Mouse (Mus musculus): ENCODE data around the gene Il1a. TPM values are rescaled to one million over a fixed set of nuclear protein-coding genes. Genes with fewer than 3 reads are reported as not detected.
A peak's percentile ranks its signal among the peaks of the same experiment; 100 is the strongest.

Gene Il1a
- polyA plus RNA-seq, 1 experiment from 2014 or later: 0.31 TPM

- Histone ChIP-seq H3K36me3 (replicated peaks; ENCODE audit: control insufficient read depth, insufficient read depth) (peaks cover 8% of the 10 kb centered on the region; the same call in 1 of the 2 replicates), H3K4me3 (replicated peaks; ENCODE audit: low read length) (no peak overlapping the region), H3K9ac (no peak overlapping the region), H3K9me3 (ENCODE audit: control insufficient read depth, low read length) (no peaks in the 10 kb centered on the region), H3K4me1 (replicated peaks; ENCODE audit: control insufficient read depth, insufficient read depth, low read length) (no peaks in the 10 kb centered on the region), H3K4me2 (replicated peaks) (no peak overlapping the region), H3K27me3 (ENCODE audit: control insufficient read depth, insufficient read depth, low read length) (no peaks in the 10 kb centered on the region), H3K27ac (no peak overlapping the region)
- WGBS: 95% methylated on average over 5 of the region's 5 CpGs
- ATAC-seq (ENCODE audit: low FRiP score): no peak
- no peak for DNase-seq (ENCODE audit: low spot score)
Observed at GRCm38 (mm10) chr2:129269986-129270385, 39.8 kb downstream of the Il1a start.

DNA sequence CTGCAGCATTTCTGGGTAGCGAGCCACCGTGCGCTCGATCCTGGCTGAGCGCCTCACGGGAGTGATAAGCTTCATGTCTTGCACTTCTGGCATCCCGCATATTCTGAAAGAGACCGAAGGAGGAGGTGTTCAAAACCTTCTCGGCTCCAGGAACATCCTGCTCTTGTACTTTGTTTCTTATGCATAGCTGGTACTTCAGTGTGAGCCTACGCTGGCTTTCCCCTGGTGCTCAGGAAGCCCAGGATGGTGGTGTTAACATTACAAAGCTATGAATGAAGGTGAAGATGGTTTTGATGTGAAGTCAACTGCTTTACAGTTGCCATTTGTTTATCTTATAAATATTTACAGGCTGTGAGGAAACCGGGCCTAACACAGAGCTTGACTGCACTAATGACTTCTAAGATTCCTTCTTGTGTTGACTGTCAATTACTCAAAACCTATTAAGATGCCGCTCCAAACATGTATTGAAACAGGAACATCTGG is 40.6 kb downstream of the Il1a start:
- no peak for ATAC-seq (ENCODE audit: low FRiP score)
- Histone ChIP-seq H3K36me3 (replicated peaks; ENCODE audit: control insufficient read depth, insufficient read depth) (peaks cover 8% of the 10 kb centered on the region; the same call in 1 of the 2 replicates), H3K4me3 (replicated peaks; ENCODE audit: low read length) (no peak overlapping the region), H3K4me1 (replicated peaks; ENCODE audit: control insufficient read depth, insufficient read depth, low read length) (no peaks in the 10 kb centered on the region), H3K9me3 (ENCODE audit: control insufficient read depth, low read length) (no peaks in the 10 kb centered on the region), H3K27ac (no peak overlapping the region), H3K9ac (no peak overlapping the region), H3K4me2 (replicated peaks) (no peak overlapping the region), H3K27me3 (ENCODE audit: control insufficient read depth, insufficient read depth, low read length) (no peaks in the 10 kb centered on the region)
- 97% methylated on average over 12 of the region's 12 CpGs for WGBS
- no peak for DNase-seq (ENCODE audit: low spot score)

- 96% methylated on average over 5 of the region's 5 CpGs for WGBS
- Histone ChIP-seq H3K27ac (no peak overlapping the region), H3K9ac (no peak overlapping the region), H3K4me2 (replicated peaks) (no peak overlapping the region), H3K4me3 (replicated peaks; ENCODE audit: low read length) (no peak overlapping the region), H3K9me3 (ENCODE audit: control insufficient read depth, low read length) (no peaks in the 10 kb centered on the region), H3K4me1 (replicated peaks; ENCODE audit: control insufficient read depth, insufficient read depth, low read length) (no peaks in the 10 kb centered on the region), H3K36me3 (replicated peaks; ENCODE audit: control insufficient read depth, insufficient read depth) (peaks cover 8% of the 10 kb centered on the region; the same call in 1 of the 2 replicates), H3K27me3 (ENCODE audit: control insufficient read depth, insufficient read depth, low read length) (no peaks in the 10 kb centered on the region)
- ATAC-seq (ENCODE audit: low FRiP score) (no peak), DNase-seq (ENCODE audit: low spot score) (no peak)
Observed at GRCm38 (mm10) chr2:129267738-129268137, 42.0 kb downstream of the Il1a start.

- ATAC-seq (ENCODE audit: low FRiP score) (no peak), DNase-seq (ENCODE audit: low spot score) (no peak)
- no peaks in the 10 kb centered on the region for H3K27me3 ChIP-seq (ENCODE audit: control insufficient read depth, insufficient read depth, low read length)
- peaks cover 8% of the 10 kb centered on the region; the same call in 1 of the 2 replicates for H3K36me3 ChIP-seq (replicated peaks; ENCODE audit: control insufficient read depth, insufficient read depth)
- WGBS: 96% methylated on average over 7 of the region's 7 CpGs
- H3K9ac ChIP-seq: no peak overlapping the region
- H3K9me3 ChIP-seq (ENCODE audit: control insufficient read depth, low read length): no peaks in the 10 kb centered on the region
- H3K4me3 ChIP-seq (replicated peaks; ENCODE audit: low read length): no peak overlapping the region
- no peak overlapping the region for H3K27ac ChIP-seq
- no peak overlapping the region for H3K4me2 ChIP-seq (replicated peaks)
- no peaks in the 10 kb centered on the region for H3K4me1 ChIP-seq (replicated peaks; ENCODE audit: control insufficient read depth, insufficient read depth, low read length)
Observed at GRCm38 (mm10) chr2:129265316-129265715, 44.5 kb downstream of the Il1a start.

DNA sequence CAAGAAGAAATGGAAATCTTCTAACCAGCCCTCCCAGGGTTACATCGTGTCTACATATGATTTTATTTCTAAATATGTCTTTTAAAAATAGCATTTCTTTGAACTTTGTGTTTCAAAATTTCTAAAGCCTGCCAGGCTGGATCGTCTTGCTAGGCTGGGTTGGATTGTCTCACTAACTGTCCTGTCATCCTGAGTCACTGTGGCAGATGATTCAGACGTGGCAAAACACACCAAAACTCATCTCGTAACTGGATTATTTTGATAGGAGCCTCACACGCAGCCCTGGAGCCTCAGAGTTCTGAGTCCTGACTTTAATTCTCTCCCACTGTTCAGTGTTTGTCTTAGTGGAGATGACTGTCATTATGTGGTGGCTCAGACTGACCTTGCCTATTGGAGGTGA is 46.7 kb downstream of the Il1a start:
- H3K4me3 ChIP-seq (replicated peaks; ENCODE audit: low read length): no peak overlapping the region
- no peaks in the 10 kb centered on the region for H3K36me3 ChIP-seq (replicated peaks; ENCODE audit: control insufficient read depth, insufficient read depth)
- H3K4me1 ChIP-seq (replicated peaks; ENCODE audit: control insufficient read depth, insufficient read depth, low read length): no peaks in the 10 kb centered on the region
- H3K9me3 ChIP-seq (ENCODE audit: control insufficient read depth, low read length): no peaks in the 10 kb centered on the region
- no peak for DNase-seq (ENCODE audit: low spot score)
- H3K27ac ChIP-seq: no peak overlapping the region
- no peak overlapping the region for H3K4me2 ChIP-seq (replicated peaks)
- no peak overlapping the region for H3K9ac ChIP-seq
- ATAC-seq (ENCODE audit: low FRiP score): no peak
- no peaks in the 10 kb centered on the region for H3K27me3 ChIP-seq (ENCODE audit: control insufficient read depth, insufficient read depth, low read length)
- WGBS: 76% methylated on average over 5 of the region's 5 CpGs

- Histone ChIP-seq H3K27ac (no peak overlapping the region), H3K4me3 (replicated peaks; ENCODE audit: low read length) (no peak overlapping the region), H3K4me1 (replicated peaks; ENCODE audit: control insufficient read depth, insufficient read depth, low read length) (no peaks in the 10 kb centered on the region), H3K9ac (no peak overlapping the region), H3K27me3 (ENCODE audit: control insufficient read depth, insufficient read depth, low read length) (no peaks in the 10 kb centered on the region), H3K4me2 (replicated peaks) (no peak overlapping the region), H3K9me3 (ENCODE audit: control insufficient read depth, low read length) (no peaks in the 10 kb centered on the region), H3K36me3 (replicated peaks; ENCODE audit: control insufficient read depth, insufficient read depth) (no peaks in the 10 kb centered on the region)
- ATAC-seq (ENCODE audit: low FRiP score) (no peak), DNase-seq (ENCODE audit: low spot score) (no peak)
- 51% methylated on average over 6 of the region's 6 CpGs for WGBS
Observed at GRCm38 (mm10) chr2:129261151-129261794, 48.5 kb downstream of the Il1a start.

- 76% methylated on average over 3 of the region's 3 CpGs for WGBS
- Histone ChIP-seq H3K27ac (no peak overlapping the region), H3K36me3 (replicated peaks; ENCODE audit: control insufficient read depth, insufficient read depth) (no peaks in the 10 kb centered on the region), H3K4me2 (replicated peaks) (no peak overlapping the region), H3K4me1 (replicated peaks; ENCODE audit: control insufficient read depth, insufficient read depth, low read length) (no peaks in the 10 kb centered on the region), H3K9me3 (ENCODE audit: control insufficient read depth, low read length) (no peaks in the 10 kb centered on the region), H3K27me3 (ENCODE audit: control insufficient read depth, insufficient read depth, low read length) (no peaks in the 10 kb centered on the region), H3K9ac (no peak overlapping the region), H3K4me3 (replicated peaks; ENCODE audit: low read length) (no peak overlapping the region)
- DNase-seq (ENCODE audit: low spot score): no peak
- ATAC-seq (ENCODE audit: low FRiP score): no peak
Observed at GRCm38 (mm10) chr2:129260646-129261045, 49.1 kb downstream of the Il1a start.

DNA sequence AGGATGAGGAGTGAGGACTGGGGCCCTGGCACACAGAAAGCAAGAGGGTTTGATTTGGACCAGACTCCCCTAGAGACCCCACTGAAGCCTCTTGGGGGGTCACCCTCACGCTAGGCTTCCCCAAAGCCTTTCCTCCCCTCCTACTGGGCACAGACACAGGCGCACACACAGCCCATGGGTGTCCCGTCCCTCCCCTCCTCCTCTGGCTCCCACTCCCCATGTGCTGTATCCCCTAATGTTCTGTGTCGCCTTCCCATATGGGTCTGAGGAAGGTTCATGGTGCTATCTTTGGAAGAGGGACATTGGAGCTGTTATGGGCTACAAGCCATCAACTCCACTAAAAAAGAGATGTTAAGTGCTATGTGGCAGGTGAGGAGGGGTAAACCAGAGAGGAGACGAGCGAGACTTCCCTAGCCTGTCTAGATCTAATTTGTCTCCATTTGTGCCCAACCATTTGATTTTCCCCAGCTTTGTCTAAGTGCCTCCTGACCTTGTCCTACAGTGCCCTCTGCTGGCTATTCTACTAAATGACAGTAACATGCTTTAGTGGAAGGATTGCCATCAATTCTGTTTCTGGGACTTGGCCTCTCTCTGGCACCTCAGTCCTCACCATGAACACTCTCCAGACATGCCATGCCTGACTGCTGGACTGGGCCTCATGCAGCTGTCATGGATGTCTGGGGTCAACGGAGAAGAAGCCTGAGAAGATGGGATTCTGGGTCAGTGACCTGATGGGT is 51.1 kb downstream of the Il1a start:
- whole genome bisulfite sequencing: 29% methylated on average over 7 of the region's 7 CpGs
- no peak overlapping the region for H3K9ac ChIP-seq

DNA sequence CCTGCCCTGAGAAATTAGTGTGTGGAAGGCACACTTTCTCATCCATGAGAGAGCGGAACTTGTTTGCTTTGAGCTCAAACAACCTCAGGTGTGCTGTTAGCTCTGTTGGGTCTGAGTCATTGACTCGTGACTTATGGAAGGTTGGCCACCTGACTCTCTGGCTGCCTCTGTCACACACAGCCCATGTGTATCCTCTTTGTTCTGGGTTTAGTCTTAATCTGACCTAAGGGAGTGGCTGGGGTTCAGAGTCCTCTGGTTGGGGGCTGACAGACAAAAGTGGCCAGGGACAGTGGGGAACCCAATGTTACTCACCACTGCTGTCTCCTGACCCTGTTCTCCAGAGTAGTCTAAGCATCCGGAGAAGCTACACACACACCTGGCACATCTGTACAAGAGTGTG is 51.7 kb downstream of the Il1a start:
- H3K4me1 ChIP-seq (replicated peaks; ENCODE audit: control insufficient read depth, insufficient read depth, low read length): no peaks in the 10 kb centered on the region
- DNase-seq (ENCODE audit: low spot score) (no peak), ATAC-seq (ENCODE audit: low FRiP score) (no peak)
- no peak overlapping the region for H3K9ac ChIP-seq
- no peak overlapping the region for H3K4me3 ChIP-seq (replicated peaks; ENCODE audit: low read length)
- H3K4me2 ChIP-seq (replicated peaks): no peak overlapping the region
- H3K27me3 ChIP-seq (ENCODE audit: control insufficient read depth, insufficient read depth, low read length): no peaks in the 10 kb centered on the region
- no peak overlapping the region for H3K27ac ChIP-seq
- H3K36me3 ChIP-seq (replicated peaks; ENCODE audit: control insufficient read depth, insufficient read depth): no peaks in the 10 kb centered on the region
- H3K9me3 ChIP-seq (ENCODE audit: control insufficient read depth, low read length): no peaks in the 10 kb centered on the region
- 96% methylated on average over 3 of the region's 3 CpGs for WGBS

More for the DNA sequence above, 51.1 kb downstream of the Il1a start:
- ATAC-seq (ENCODE audit: low FRiP score): peak; percentile 84
- H3K4me2 ChIP-seq (replicated peaks): peak overlapping the region; percentile 25
- peak; percentile 93 for DNase-seq (ENCODE audit: low spot score)
- no peaks in the 10 kb centered on the region for H3K36me3 ChIP-seq (replicated peaks; ENCODE audit: control insufficient read depth, insufficient read depth)
- no peaks in the 10 kb centered on the region for H3K27me3 ChIP-seq (ENCODE audit: control insufficient read depth, insufficient read depth, low read length)
- no peak overlapping the region for H3K27ac ChIP-seq
- H3K4me3 ChIP-seq (replicated peaks; ENCODE audit: low read length): no peak overlapping the region
- H3K4me1 ChIP-seq (replicated peaks; ENCODE audit: control insufficient read depth, insufficient read depth, low read length): no peaks in the 10 kb centered on the region
- no peaks in the 10 kb centered on the region for H3K9me3 ChIP-seq (ENCODE audit: control insufficient read depth, low read length)

Measured in hindbrain, embryonic 14.5 days (tissue).